Mouse (Mus musculus): Measurements from ENCODE around the gene Tnpo2. TPM values are rescaled to one million over a fixed set of nuclear protein-coding genes. Genes with fewer than 3 reads are reported as not detected.

The Tnpo2 gene
- polyA plus RNA-seq, 1 experiment from 2014 or later = 14.1 TPM

- 94% methylated on average over 20 of the region's 21 CpGs for WGBS (ENCODE audit: missing documents)
- no peak overlapping the region for H3K27ac ChIP-seq
- H3K79me2 ChIP-seq (ENCODE audit: inconsistent target) = peaks cover 5% of the 10 kb centered on the region; the same call in 1 of the 2 replicates
- H3K4me3 ChIP-seq (ENCODE audit: inconsistent target) = no peak overlapping the region
- H3K36me3 ChIP-seq (ENCODE audit: inconsistent target) = peaks cover 83% of the 10 kb centered on the region
These were observed 54.9 kb downstream of the Tnpo2 start for GRCm38 (mm10) chr8:85091526-85092090.

- H3K79me2 ChIP-seq (ENCODE audit: inconsistent target) = no peaks in the 10 kb centered on the region
- WGBS (ENCODE audit: missing documents) = 91% methylated on average over 12 of the region's 13 CpGs
- H3K36me3 ChIP-seq (ENCODE audit: inconsistent target) = peaks cover 72% of the 10 kb centered on the region
- H3K4me3 ChIP-seq (ENCODE audit: inconsistent target) = no peak overlapping the region
- H3K27ac ChIP-seq = no peak overlapping the region
These were observed 58.3 kb downstream of the Tnpo2 start for GRCm38 (mm10) chr8:85095051-85095450.

- H3K79me2 ChIP-seq (ENCODE audit: inconsistent target) = no peaks in the 10 kb centered on the region
- H3K27ac ChIP-seq = no peak overlapping the region
- no peak overlapping the region for H3K4me3 ChIP-seq (ENCODE audit: inconsistent target)
- peaks cover 72% of the 10 kb centered on the region for H3K36me3 ChIP-seq (ENCODE audit: inconsistent target)
- 93% methylated on average over 4 of the region's 7 CpGs for WGBS (ENCODE audit: missing documents)
These were observed 58.9 kb downstream of the Tnpo2 start for GRCm38 (mm10) chr8:85095566-85095965.

GRCm38 (mm10) chr8:85096196-85096595 lies 59.5 kb downstream of the Tnpo2 start:
- peaks cover 68% of the 10 kb centered on the region for H3K36me3 ChIP-seq (ENCODE audit: inconsistent target)
- H3K4me3 ChIP-seq (ENCODE audit: inconsistent target) = no peak overlapping the region
- 92% methylated on average over 16 of the region's 16 CpGs for WGBS (ENCODE audit: missing documents)
- H3K27ac ChIP-seq = no peak overlapping the region
- no peaks in the 10 kb centered on the region for H3K79me2 ChIP-seq (ENCODE audit: inconsistent target)

- H3K27ac ChIP-seq = no peak overlapping the region
- WGBS (ENCODE audit: missing documents) = 89% methylated on average over 4 of the region's 4 CpGs
- H3K4me3 ChIP-seq (ENCODE audit: inconsistent target) = no peak overlapping the region
- peaks cover 61% of the 10 kb centered on the region for H3K36me3 ChIP-seq (ENCODE audit: inconsistent target)
- H3K79me2 ChIP-seq (ENCODE audit: inconsistent target) = no peaks in the 10 kb centered on the region
These were observed 60.1 kb downstream of the Tnpo2 start for GRCm38 (mm10) chr8:85096850-85097249.

GRCm38 (mm10) chr8:85100076-85100665 lies 63.5 kb downstream of the Tnpo2 start:
- Histone ChIP-seq H3K36me3 (ENCODE audit: inconsistent target) (peaks cover 34% of the 10 kb centered on the region), H3K27ac (no peak overlapping the region), H3K79me2 (ENCODE audit: inconsistent target) (no peaks in the 10 kb centered on the region), H3K4me3 (ENCODE audit: inconsistent target) (no peak overlapping the region)
- WGBS (ENCODE audit: missing documents) = 65% methylated on average over 4 of the region's 4 CpGs

Other genes starting within 250 kb of the Tnpo2 start
- 3.6 to 6.9 TPM (median 4.3 TPM) in 3 replicates for gene Nfix, start 236.6 kb upstream of the Tnpo2 start, polyA plus RNA-seq (2018)
- 1.2 to 3.3 TPM (median 2.9 TPM) in 3 replicates for gene Dand5, start 214.1 kb upstream of the Tnpo2 start, polyA plus RNA-seq (2018)
- 5.8 to 13.9 TPM (median 8.6 TPM) in 3 replicates for gene Gadd45gip1, start 205.4 kb upstream of the Tnpo2 start, polyA plus RNA-seq (2018)
- 49.2 to 87.2 TPM (median 79.3 TPM) in 3 replicates for gene Rad23a, start 196.2 kb upstream of the Tnpo2 start, polyA plus RNA-seq (2018)
- gene Calr, start 190.0 kb upstream of the Tnpo2 start, polyA plus RNA-seq (2018) = 836 to 3,382 TPM (median 1,154 TPM) in 3 replicates
- gene Farsa, start 179.9 kb upstream of the Tnpo2 start, polyA plus RNA-seq (2018) = 24.5 to 43.1 TPM (median 29.5 TPM) in 3 replicates
- gene Syce2, start 164.8 kb upstream of the Tnpo2 start, polyA plus RNA-seq (2018) = 7.0 to 30.9 TPM (median 18.1 TPM) in 3 replicates
- 11.1 to 13.7 TPM (median 12.0 TPM) in 3 replicates for gene Gcdh, start 143.0 kb upstream of the Tnpo2 start, polyA plus RNA-seq (2018)
- gene Klf1, start 135.0 kb upstream of the Tnpo2 start, polyA plus RNA-seq (2018) = 0.09 TPM in 1 of 3 replicates, not detected in the others
- 160 to 211 TPM (median 178 TPM) in 3 replicates for gene Dnase2a, start 128.4 kb upstream of the Tnpo2 start, polyA plus RNA-seq (2018)
- gene Mast1, start 99.6 kb upstream of the Tnpo2 start, polyA plus RNA-seq (2018) = 0.04 to 0.06 TPM in 2 of 3 replicates, not detected in the other
- not detected in 3 replicates for gene Rtbdn, start 89.9 kb upstream of the Tnpo2 start, polyA plus RNA-seq (2018)
- not detected in 3 replicates for gene Gm49661, start 67.5 kb upstream of the Tnpo2 start, polyA plus RNA-seq (2018)
- gene Prdx2, start 67.3 kb upstream of the Tnpo2 start, polyA plus RNA-seq (2018) = 77.7 to 148 TPM (median 146 TPM) in 3 replicates
- gene Rnaseh2a, start 67.1 kb upstream of the Tnpo2 start, polyA plus RNA-seq (2018) = 15.9 to 39.3 TPM (median 26.2 TPM) in 3 replicates
- 26.1 to 86.4 TPM (median 61.3 TPM) in 3 replicates for gene Junb, start 58.2 kb upstream of the Tnpo2 start, polyA plus RNA-seq (2018)
- 4.9 to 10.9 TPM (median 6.1 TPM) in 3 replicates for gene Hook2, start 46.3 kb upstream of the Tnpo2 start, polyA plus RNA-seq (2018)
- not detected in 3 replicates for gene Best2, start 22.4 kb upstream of the Tnpo2 start, polyA plus RNA-seq (2018)
- gene Asna1, start 11.6 kb upstream of the Tnpo2 start, polyA plus RNA-seq (2018) = 120 to 138 TPM (median 122 TPM) in 3 replicates
- gene Trir, start 10.1 kb upstream of the Tnpo2 start, polyA plus RNA-seq (2018) = 143 to 170 TPM (median 168 TPM) in 3 replicates
- gene Fbxw9, start 23.1 kb downstream of the Tnpo2 start, polyA plus RNA-seq (2018) = 4.8 to 12.5 TPM (median 8.4 TPM) in 3 replicates
- gene Gm5741, start 31.1 kb downstream of the Tnpo2 start, polyA plus RNA-seq (2018) = not detected in 3 replicates
- gene Dhps, start 34.8 kb downstream of the Tnpo2 start, polyA plus RNA-seq (2018) = 28.6 to 47.4 TPM (median 37.1 TPM) in 3 replicates
- 66.3 to 79.6 TPM (median 68.7 TPM) in 3 replicates for gene Wdr83os, start 43.8 kb downstream of the Tnpo2 start, polyA plus RNA-seq (2018)
- gene Wdr83, start 44.4 kb downstream of the Tnpo2 start, polyA plus RNA-seq (2018) = 13.5 to 19.5 TPM (median 15.7 TPM) in 3 replicates
- 375 to 585 TPM (median 491 TPM) in 3 replicates for gene Man2b1, start 46.4 kb downstream of the Tnpo2 start, polyA plus RNA-seq (2018)
- gene Zfp791, start 86.2 kb downstream of the Tnpo2 start, polyA plus RNA-seq (2018) = 1.2 to 2.6 TPM (median 1.4 TPM) in 3 replicates
- gene Cks1brt, start 115.0 kb downstream of the Tnpo2 start, polyA plus RNA-seq (2018) = not detected in 3 replicates
- not detected in 3 replicates for gene Olfr371, start 189.1 kb downstream of the Tnpo2 start, polyA plus RNA-seq (2018)

All from macrophage (primary cell).